Mouse (Mus musculus): Measurements from ENCODE around the gene Nfix. TPM values are rescaled to one million over a fixed set of nuclear protein-coding genes. Genes with fewer than 3 reads are reported as not detected.
A peak's percentile ranks its signal among the peaks of the same experiment; 100 is the strongest.

Nfix gene
- polyA plus RNA-seq, 1 experiment: 98.5 TPM

GRCm38 (mm10) chr8:84708774-84709475 is 91.2 kb downstream of the Nfix start:
- 11% methylated on average over 12 of the region's 12 CpGs for WGBS
- TF ChIP-seq POLR2A (IDR thresholded peaks at IDR 0.05; ENCODE audit: borderline replicate concordance, insufficient read depth, low read length) (no peak), CTCF (IDR thresholded peaks at IDR 0.05; ENCODE audit: borderline replicate concordance, insufficient read depth, low read depth, low read length) (peak; percentile 93)
- Histone ChIP-seq H3K27me3 (ENCODE audit: control insufficient read depth, insufficient read depth, low read length) (no peaks in the 10 kb centered on the region), H3K27ac (ENCODE audit: insufficient read depth, low read length) (0 out of 2 replicates have a peak overlapping the region, but pooled peaks have one; percentile 60), H3K4me1 (ENCODE audit: control insufficient read depth, insufficient read depth, low read length) (peaks cover 18% of the 10 kb centered on the region), H3K4me3 (replicated peaks; ENCODE audit: insufficient read depth, low read depth, low read length) (no peak overlapping the region)
- peak; percentile 87 to 91 for DNase-seq

GRCm38 (mm10) chr8:84708071-84708541 is 92.0 kb downstream of the Nfix start:
- DNase-seq: no peak
- TF ChIP-seq POLR2A (IDR thresholded peaks at IDR 0.05; ENCODE audit: borderline replicate concordance, insufficient read depth, low read length): no peak
- no peak for TF ChIP-seq CTCF (IDR thresholded peaks at IDR 0.05; ENCODE audit: borderline replicate concordance, insufficient read depth, low read depth, low read length)
- Histone ChIP-seq H3K27ac (ENCODE audit: insufficient read depth, low read length) (no peak overlapping the region; the same call in 1 of the 2 replicates), H3K4me1 (ENCODE audit: control insufficient read depth, insufficient read depth, low read length) (peaks cover 18% of the 10 kb centered on the region), H3K4me3 (replicated peaks; ENCODE audit: insufficient read depth, low read depth, low read length) (no peak overlapping the region), H3K27me3 (ENCODE audit: control insufficient read depth, insufficient read depth, low read length) (no peaks in the 10 kb centered on the region)
- 43% methylated on average over 15 of the region's 15 CpGs for WGBS

- no peak overlapping the region for H3K4me3 ChIP-seq (replicated peaks; ENCODE audit: insufficient read depth, low read depth, low read length)
- H3K27ac ChIP-seq (ENCODE audit: insufficient read depth, low read length): no peak overlapping the region
- no peaks in the 10 kb centered on the region for H3K27me3 ChIP-seq (ENCODE audit: control insufficient read depth, insufficient read depth, low read length)
- WGBS: 52% methylated on average over 22 of the region's 22 CpGs
- TF ChIP-seq CTCF (IDR thresholded peaks at IDR 0.05; ENCODE audit: borderline replicate concordance, insufficient read depth, low read depth, low read length) (no peak), POLR2A (IDR thresholded peaks at IDR 0.05; ENCODE audit: borderline replicate concordance, insufficient read depth, low read length) (no peak)
- peaks cover 18% of the 10 kb centered on the region for H3K4me1 ChIP-seq (ENCODE audit: control insufficient read depth, insufficient read depth, low read length)
- DNase-seq: no peak
Measured at GRCm38 (mm10) chr8:84707267-84707883, 92.8 kb downstream of the Nfix start.

- DNase-seq: no peak
- TF ChIP-seq CTCF (IDR thresholded peaks at IDR 0.05; ENCODE audit: borderline replicate concordance, insufficient read depth, low read depth, low read length): no peak
- TF ChIP-seq POLR2A (IDR thresholded peaks at IDR 0.05; ENCODE audit: borderline replicate concordance, insufficient read depth, low read length): no peak
- peaks cover 18% of the 10 kb centered on the region for H3K4me1 ChIP-seq (ENCODE audit: control insufficient read depth, insufficient read depth, low read length)
- H3K27me3 ChIP-seq (ENCODE audit: control insufficient read depth, insufficient read depth, low read length): no peaks in the 10 kb centered on the region
- H3K4me3 ChIP-seq (replicated peaks; ENCODE audit: insufficient read depth, low read depth, low read length): no peak overlapping the region
- H3K27ac ChIP-seq (ENCODE audit: insufficient read depth, low read length): no peak overlapping the region
- 52% methylated on average over 45 of the region's 45 CpGs for WGBS
Measured at GRCm38 (mm10) chr8:84706610-84707266, 93.4 kb downstream of the Nfix start.

GRCm38 (mm10) chr8:84705960-84706359 is 94.2 kb downstream of the Nfix start:
- Histone ChIP-seq H3K27me3 (ENCODE audit: control insufficient read depth, insufficient read depth, low read length) (no peaks in the 10 kb centered on the region), H3K4me1 (ENCODE audit: control insufficient read depth, insufficient read depth, low read length) (peaks cover 15% of the 10 kb centered on the region), H3K4me3 (replicated peaks; ENCODE audit: insufficient read depth, low read depth, low read length) (no peak overlapping the region), H3K27ac (ENCODE audit: insufficient read depth, low read length) (no peak overlapping the region)
- 72% methylated on average over 12 of the region's 12 CpGs for WGBS
- TF ChIP-seq POLR2A (IDR thresholded peaks at IDR 0.05; ENCODE audit: borderline replicate concordance, insufficient read depth, low read length) (no peak), CTCF (IDR thresholded peaks at IDR 0.05; ENCODE audit: borderline replicate concordance, insufficient read depth, low read depth, low read length) (no peak)
- DNase-seq: no peak

- no peaks in the 10 kb centered on the region for H3K27me3 ChIP-seq (ENCODE audit: control insufficient read depth, insufficient read depth, low read length)
- no peak overlapping the region for H3K27ac ChIP-seq (ENCODE audit: insufficient read depth, low read length)
- no peak overlapping the region for H3K4me3 ChIP-seq (replicated peaks; ENCODE audit: insufficient read depth, low read depth, low read length)
- WGBS: 33% methylated on average over 61 of the region's 61 CpGs
- DNase-seq: peak in 1 of 2 experiments; percentile 40
- H3K4me1 ChIP-seq (ENCODE audit: control insufficient read depth, insufficient read depth, low read length): peaks cover 16% of the 10 kb centered on the region
- TF ChIP-seq POLR2A (IDR thresholded peaks at IDR 0.05; ENCODE audit: borderline replicate concordance, insufficient read depth, low read length) (no peak), CTCF (IDR thresholded peaks at IDR 0.05; ENCODE audit: borderline replicate concordance, insufficient read depth, low read depth, low read length) (no peak)
Measured at GRCm38 (mm10) chr8:84704867-84705831, 95.0 kb downstream of the Nfix start.

- DNase-seq: peak; percentile 59 to 70
- TF ChIP-seq CTCF (IDR thresholded peaks at IDR 0.05; ENCODE audit: borderline replicate concordance, insufficient read depth, low read depth, low read length) (peak; percentile 58; the same call in 1 of the 2 replicates), POLR2A (IDR thresholded peaks at IDR 0.05; ENCODE audit: borderline replicate concordance, insufficient read depth, low read length) (no peak)
- 28% methylated on average over 16 of the region's 16 CpGs for WGBS
- H3K27ac ChIP-seq (ENCODE audit: insufficient read depth, low read length): no peak overlapping the region
- H3K4me1 ChIP-seq (ENCODE audit: control insufficient read depth, insufficient read depth, low read length): peaks cover 20% of the 10 kb centered on the region
- no peak overlapping the region for H3K4me3 ChIP-seq (replicated peaks; ENCODE audit: insufficient read depth, low read depth, low read length)
- H3K27me3 ChIP-seq (ENCODE audit: control insufficient read depth, insufficient read depth, low read length): no peaks in the 10 kb centered on the region
Measured at GRCm38 (mm10) chr8:84704356-84704755, 95.8 kb downstream of the Nfix start.

All from cerebellum, adult 2 months (tissue).